Comparison of ENCODE assay signal across 11 mouse cellular contexts in the genomic region with DNA sequence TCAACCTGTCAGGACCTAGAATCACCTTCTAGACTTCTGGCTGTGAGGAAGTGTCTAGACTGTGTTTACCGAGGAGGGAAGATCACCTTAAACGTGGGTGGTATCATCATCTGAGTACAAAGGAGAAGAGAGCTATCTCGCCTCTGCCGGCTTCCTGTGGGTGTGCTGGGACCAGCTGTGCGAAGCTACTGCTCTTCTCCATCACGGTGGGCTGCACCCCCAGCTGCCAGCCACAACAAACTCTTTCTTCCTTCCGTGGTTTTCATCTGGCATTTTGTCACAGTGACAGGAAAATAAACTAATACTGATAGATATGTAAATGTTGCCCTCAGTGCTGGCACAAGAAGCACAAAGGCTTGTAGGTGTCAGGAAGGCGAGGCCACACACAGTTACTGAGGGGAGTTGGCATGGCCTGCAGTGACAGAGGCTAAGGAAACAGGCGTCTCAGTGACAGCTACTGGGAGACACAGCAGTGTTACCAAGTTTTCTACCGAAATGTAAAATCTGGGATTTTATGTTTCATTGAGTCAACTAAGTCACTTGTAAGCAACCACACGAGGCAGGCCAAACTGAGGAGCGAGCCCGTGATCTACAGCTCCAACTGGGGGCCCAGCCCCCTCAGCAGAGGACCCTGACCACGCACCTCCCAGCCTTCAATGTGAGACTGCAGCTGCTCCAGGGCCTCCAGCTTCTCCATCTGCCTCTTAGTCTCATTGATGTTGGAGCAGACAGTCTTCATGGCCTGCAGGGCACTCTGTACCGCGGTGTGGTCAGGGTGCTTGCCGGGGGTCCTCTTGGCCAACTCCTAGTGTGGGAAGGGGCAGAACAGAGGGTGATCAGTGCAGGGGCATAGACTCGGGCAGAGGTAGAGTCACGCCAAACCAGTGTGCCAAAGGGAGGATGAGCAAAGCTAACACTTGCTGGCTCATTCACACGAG.
DNase-seq lines count a peak whose midpoint lies in the region; ATAC-seq lines count a peak whose summit lies in the region.
"Had no signal": no experiment of that assay in that cellular context is flagged by ENCODE, and none has a peak within 500 bp of the region (broad histone marks: within the 10 kb centered on the region; RNA-seq: fewer than 3 reads in every experiment).

No protein-coding gene starts in this region.

- no peaks in the 10 kb centered on the region for H3K9me3 ChIP-seq in heart, embryonic 12.5 days (replicated peaks)
- H3K9me3 ChIP-seq: heart, embryonic 13.5 days had no signal

- H3K9ac ChIP-seq in heart, embryonic 12.5 days, result no peak overlapping the region
- H3K9ac ChIP-seq: heart, embryonic 13.5 days had no signal

- no peak for ATAC-seq in heart, embryonic 12.5 days (ENCODE audit: insufficient number of reproducible peaks, low FRiP score)

- no peaks in the 10 kb centered on the region for H3K27me3 ChIP-seq in heart, embryonic 12.5 days (replicated peaks)
- H3K27me3 ChIP-seq: CH12.LX; heart, embryonic 13.5 days had no signal

- WGBS in heart, embryonic 12.5 days, result 57% methylated on average over 20 of the region's 20 CpGs

- H3K4me3 ChIP-seq in heart, embryonic 12.5 days, result no peak overlapping the region
- H3K4me3 ChIP-seq: heart, embryonic 13.5 days had no signal

- no peak overlapping the region for H3K4me2 ChIP-seq in heart, embryonic 12.5 days
- H3K4me2 ChIP-seq: heart, embryonic 13.5 days had no signal

- 0 out of 2 replicates have a peak overlapping the region, but pooled peaks have one; percentile 5 for H3K27ac ChIP-seq in heart, embryonic 12.5 days (ENCODE audit: poor library complexity, severe bottlenecking)
- H3K27ac ChIP-seq: heart, embryonic 13.5 days had no signal

- peaks cover 43% of the 10 kb centered on the region for H3K4me1 ChIP-seq in heart, embryonic 12.5 days (replicated peaks)

- no peak for DNase-seq in heart, postnatal 4 days
- peak; percentile 5 for DNase-seq in c-Kit-positive CD71-positive TER-119-negative erythroid progenitor cells, embryonic 14.5 days (ENCODE audit: low read depth)
- peak; percentile 70 for DNase-seq in lung, postnatal 10 days
- peak; percentile 81 to 90 for DNase-seq in thymus, adult 18-20 months
- no peak for DNase-seq in kidney, adult 8-10 months
- no peak for DNase-seq in retina, postnatal 1 day
- no peak for DNase-seq in frontal cortex, postnatal 36 days (ENCODE audit: low spot score in 2 of 2)
- DNase-seq: layer of hippocampus, adult 9-11 months had no signal

- H3K36me3 ChIP-seq in heart, embryonic 12.5 days, result 0 out of 2 replicates have a peak, but pooled peaks cover 11% of the 10 kb centered on the region

Comparison
In these comparisons a context has a peak if more than half of its experiments do, and no peak if none do; other contexts are left out.
1. DNase-seq: peak in c-Kit-positive CD71-positive TER-119-negative erythroid progenitor cells, embryonic 14.5 days (single experiment), lung, postnatal 10 days (single experiment) and thymus, adult 18-20 months (2 of 2); none in heart, postnatal 4 days (single experiment), kidney, adult 8-10 months (0 of 2), retina, postnatal 1 day (single experiment) and frontal cortex, postnatal 36 days (0 of 2).